Mouse (Mus musculus) telencephalon, adult 2 months (tissue): ENCODE measurements around the gene Qpctl.
A peak's percentile ranks its signal among the peaks of the same experiment; 100 is the strongest.

ENCODE experiments used
- DNase-seq: peaks from one replicate; pipeline ENCODE4 v3.0.0-alpha.2; 2011; ENCODE audit warnings: low read depth, low spot score

The Qpctl gene

DNA sequence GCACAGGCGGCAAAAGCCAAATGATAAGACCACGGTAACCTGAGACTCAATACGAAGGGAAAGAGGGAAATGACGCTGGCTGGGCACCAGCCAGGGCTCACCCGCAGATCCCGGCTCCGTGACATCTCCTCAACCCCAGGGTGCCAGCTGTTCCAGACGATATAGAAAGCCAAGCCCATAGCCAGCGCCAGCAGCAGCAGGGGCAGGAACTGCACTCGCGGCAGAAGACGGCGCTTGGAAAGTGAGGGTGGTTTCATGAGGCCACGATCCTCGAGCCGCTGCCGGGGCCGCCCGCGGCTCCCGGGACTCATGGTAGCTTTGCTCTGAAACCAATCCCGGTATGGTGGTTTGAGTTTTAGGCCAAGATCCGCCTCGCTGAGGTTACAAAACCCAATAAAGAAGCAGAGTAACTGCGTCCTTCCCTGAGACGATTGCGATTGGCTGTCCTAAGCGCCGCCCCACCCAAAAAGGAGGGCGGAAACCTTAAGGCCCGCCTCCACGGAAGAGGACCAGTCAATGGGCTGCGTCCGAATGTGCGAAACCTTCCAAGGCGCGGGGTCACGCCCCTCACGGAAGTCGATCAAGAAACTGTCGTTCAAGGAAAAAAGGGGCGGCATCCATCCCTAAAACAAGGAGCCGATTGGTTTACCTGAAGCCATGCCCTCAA is at the start of gene Qpctl:
Gene Qpctl (minus strand): TSS at position 417 of the 667 bp plus-strand sequence.
- DNase-seq: peak; percentile 99

DNA sequence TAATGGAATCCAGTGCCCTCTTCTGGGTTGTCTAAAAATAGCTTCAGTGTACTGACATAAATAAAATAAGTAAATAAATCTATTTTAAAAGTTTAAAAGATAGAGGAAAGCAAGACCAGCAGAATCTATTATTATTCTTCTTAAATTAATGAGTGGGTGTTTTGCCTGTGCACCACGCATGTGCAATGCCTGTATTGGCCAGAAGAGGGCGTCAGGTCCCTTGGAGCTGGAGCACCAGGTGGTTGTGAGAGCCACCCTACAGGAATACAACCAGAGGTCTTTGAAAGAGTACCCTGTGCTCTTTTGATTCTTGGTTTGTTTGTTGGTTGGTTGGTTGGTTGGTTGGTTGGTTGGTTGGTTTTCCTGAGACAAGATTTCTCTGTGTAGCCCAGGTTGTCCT is 48.9 kb upstream of the Qpctl start:
- DNase-seq: no peak

DNA sequence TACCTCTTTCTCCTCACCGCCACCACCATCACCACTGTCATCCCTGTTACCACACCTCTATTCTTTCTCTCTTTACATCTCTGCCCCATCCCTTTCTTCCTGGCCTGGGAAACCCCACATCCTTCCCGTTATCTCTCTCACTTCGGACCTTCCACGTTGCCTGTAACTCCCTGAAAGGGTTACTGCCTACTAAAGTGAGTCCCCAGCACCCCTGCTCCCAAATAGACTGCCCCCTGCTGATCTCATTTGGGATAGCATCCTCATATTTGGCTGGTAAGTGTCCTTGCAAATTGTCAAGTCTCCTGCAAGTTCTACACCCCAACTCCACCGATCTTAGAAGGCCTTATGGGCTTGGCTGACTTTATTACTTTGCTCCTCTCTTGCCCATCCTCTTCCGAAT is 47.6 kb upstream of the Qpctl start:
- no peak for DNase-seq

DNA sequence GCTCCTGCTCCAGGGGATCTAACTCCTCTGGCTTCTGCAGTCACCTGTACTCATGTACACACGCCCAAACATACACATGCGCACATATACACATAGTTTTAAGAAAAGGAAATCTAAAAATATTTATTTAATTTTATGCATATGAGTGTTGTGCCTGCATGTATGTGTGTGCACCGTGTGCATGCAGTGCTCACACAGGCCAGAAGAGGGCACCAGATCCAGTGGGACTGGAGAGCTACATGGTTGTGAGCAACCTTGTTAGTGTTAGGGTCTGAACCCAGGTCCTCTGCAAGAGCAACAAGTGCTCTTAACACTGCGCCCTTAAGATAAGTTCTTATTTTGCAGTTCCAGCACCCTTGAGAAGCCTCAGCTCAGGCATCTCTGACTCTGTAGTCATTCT is 45.6 kb upstream of the Qpctl start:
- no peak for DNase-seq

DNA sequence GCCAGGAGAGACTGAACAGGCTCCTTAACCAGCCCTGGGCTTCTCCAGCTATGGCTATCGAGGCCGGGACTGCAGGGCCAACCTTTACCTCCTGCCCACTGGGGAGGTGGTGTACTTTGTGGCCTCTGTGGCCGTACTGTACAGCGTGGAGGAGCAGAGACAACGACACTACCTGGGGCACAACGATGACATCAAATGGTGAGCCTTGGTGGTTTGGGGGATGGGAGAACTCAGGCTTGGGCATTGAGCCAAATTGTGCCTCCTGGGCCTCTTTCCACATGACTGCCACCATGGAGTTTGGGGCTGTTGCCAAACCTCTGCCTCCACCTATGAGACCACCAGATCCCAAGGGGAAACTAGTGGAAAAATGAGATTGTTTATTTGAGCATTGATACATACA is 35.7 kb upstream of the Qpctl start:
- DNase-seq: no peak

DNA sequence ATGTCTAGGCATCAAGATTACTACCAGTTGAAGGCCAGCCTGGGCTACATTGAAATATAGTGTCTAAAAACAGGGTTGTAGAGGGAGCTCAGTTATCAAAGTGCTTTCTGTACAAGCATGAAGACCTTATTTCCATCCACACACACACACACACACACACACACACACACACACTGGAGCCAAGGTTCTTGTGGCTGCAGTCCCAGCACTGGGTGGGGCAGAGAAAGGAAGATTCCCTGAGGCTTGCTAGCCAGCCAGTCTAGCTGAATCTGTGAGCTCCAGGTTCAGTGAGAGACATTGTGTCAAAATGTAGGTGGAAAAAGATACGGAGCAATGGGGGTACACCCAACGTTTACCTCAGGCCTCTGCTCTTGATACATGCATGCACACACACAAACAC is 35.2 kb upstream of the Qpctl start:
- DNase-seq: no peak

DNA sequence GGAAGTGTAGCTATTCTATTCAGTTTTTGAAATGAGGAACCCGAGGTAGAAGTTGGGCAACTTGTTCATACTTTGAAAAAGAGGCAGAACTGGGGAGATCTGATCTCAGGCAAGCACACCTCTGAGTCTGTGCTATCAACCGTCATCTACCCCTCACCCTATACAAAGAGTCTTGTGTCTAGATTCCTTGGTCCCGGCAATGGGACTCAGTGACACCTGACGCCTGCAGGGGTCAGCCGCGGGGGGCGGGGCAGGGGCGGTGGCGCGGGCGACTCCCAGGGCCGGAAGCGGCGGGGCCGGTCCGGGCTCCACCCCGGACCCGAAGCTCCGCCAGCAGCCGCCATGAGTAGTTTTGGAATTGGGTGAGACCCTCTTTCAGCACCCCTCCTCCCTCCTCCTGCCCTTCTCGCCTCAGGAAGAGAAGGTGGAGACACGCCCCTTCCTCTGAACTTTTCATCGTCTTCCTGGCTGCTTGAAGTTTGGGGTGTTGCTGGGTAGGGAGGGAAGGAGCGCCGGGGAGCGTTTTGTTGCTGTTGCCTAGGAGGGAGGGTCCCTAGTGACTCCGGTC is 31.9 kb upstream of the Qpctl start:
- no peak for DNase-seq

DNA sequence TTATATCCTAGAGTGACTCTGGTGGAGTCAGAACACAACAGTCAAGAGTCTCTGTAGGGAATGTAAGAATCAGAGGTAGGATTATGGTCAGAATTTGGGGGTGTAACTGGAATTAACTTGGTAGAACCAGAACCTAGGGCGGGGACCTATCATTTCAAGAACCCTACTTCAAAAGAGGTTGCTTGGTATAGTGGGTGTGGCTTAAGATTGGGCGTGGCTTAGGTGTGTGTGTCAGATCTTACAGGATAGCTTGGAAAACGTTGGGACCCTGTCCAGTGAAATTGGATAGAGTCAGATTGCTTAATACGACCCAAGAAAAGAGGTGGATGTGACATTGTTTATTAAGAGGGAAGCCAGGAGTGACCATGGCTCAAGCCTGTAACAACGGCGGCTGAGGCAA is 30.8 kb upstream of the Qpctl start:
- no peak for DNase-seq

DNA sequence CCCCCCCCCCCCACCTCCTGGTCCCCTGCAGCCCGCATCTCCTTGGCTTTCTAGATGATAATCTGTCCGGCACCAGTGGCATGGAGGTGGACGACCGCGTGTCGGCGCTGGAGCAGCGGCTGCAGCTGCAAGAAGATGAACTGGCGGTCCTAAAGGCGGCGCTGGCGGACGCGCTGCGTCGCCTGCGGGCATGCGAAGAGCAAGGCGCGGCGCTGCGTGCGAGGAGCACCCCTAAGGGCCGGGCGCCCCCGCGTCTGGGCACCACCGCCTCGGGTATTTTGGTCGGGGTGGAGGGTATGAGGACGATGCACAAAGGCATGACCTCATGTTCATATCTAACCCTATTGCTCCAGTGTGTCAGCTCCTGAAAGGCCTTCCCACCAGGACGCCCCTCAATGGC is 30.1 kb upstream of the Qpctl start:
- DNase-seq: no peak

DNA sequence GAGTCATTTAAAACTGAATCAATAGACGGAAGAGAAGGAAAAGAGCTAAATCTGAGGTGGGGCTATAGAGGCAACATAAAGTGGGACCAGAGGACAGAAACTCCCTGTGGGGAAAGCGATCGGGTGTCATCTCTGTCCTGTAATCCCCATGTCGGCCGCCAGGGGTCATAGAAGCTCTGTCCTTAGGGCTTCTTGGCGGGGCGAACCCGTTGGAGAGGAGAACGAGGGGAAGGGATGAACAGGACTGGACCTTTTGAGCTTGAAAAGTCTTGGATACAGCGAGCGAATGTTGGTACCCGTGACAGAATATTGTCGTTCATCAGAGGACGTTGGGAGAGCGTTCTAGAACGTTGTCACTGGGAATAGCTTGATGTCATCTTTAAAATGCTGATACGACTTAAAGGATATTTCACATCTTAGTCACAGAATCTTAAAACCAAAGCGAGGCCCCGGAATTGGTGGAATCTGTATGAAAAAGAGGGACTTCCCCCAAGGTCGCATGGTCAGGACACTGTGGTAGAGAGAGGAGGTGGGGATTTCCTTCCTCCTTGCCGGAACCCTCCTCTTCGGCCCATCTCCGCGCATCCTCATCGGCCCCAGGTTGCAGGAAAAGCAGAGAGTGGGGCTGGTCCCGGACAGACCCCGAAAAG is 29.5 kb upstream of the Qpctl start:
- DNase-seq: no peak

DNA sequence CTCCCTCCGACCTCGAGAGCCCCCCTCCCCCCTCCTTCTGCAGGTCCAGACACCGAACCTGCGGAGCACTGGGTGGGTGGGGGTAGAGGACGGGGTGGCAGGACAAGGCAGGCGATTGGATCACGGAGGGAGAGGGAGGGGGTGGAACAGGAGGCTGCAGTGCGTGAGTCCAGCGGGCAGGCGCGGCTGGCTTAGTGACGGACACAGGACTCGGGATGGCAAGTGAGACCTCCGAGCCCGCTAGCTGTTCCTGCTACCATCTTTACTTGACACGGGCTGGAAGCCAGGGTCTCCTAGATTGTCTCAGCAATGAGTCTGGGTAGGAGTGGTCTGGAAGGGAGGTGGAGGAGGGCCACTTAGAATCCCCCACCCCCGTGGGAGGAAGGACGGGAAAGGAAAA is 28.9 kb upstream of the Qpctl start:
- DNase-seq: no peak

DNA sequence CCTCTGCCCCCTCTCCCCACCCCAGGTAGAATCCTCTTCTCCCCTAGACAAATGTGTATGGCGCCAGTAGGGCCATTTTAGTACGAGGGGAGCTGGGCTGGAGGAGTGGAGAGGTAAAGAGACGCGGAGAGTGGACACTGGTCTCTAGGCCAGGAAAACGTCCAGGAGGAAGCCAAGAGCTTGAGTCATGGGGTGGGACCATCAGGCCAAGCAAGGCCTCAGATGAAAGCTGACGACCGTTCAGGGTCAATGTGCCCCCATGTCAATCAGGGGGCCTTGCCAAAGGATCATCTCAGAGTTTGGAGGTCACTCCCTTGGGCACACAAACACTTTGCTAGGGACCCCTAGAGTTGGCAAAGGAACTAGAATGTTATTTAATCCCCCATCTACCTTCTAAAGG is 28.1 kb upstream of the Qpctl start:
- no peak for DNase-seq

DNA sequence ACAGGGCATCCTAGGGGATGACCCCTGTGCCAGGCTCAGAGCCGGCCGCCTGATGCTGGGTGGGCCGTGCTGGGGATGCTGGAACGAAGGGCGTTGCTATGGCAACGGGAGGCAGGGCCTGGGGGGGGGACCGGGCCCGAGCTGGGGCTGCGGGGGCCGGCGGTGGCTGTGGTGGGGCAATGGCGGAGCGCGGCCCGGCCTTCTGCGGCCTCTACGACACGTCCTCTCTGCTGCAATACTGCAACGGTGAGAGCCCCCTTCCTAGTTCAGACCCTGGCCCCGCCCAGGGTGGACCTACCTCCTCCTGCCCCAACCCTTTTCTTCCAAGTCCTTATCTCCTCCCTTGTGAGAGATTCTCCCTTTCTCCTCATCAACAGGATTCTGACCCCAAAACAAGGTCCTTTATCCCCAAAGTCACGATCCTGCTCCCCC is 27.4 kb upstream of the Qpctl start:
- DNase-seq: no peak

DNA sequence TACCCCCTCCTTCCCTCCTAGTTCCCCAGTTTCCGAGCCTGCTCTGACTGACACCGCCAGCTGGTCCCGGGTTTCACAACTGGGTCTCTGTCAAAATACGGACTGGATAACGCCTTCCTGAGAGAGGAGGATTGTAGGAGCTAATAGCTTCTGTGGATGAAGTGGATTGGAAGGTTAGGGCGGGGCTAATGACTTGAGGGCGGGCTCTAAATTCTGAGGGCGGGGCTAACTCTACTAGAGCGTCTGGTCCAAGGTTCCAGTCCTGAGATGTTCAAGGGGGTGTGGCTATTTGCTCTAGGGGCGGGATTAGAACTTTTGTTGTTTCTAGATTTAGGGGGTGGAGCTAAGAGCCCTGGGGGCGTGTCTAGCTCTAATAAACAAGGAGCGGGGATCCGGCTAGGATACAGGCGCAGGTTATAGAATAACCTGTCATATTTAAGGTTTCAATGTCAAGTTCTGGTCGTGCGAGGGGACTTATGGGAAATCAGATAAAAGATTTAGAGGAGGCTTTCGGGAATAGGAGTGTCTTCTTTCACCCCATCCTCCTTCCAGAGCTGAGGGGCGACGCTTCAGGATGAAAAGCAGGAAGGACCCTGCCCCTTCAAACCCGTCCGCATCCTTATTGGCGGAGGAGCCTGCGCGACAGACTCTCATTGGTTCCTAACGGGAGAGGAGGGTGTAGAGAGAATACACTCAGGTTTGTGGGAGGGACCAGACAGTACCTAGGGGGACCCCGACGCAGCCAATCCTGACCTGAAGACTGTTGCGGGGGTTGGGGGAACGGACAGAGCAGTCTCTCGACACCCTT is 26.8 kb upstream of the Qpctl start, which contains the start of gene Eml2:
Gene Eml2 (plus strand): TSS at position 714 of the 808 bp plus-strand sequence.
- peak; percentile 97 for DNase-seq

DNA sequence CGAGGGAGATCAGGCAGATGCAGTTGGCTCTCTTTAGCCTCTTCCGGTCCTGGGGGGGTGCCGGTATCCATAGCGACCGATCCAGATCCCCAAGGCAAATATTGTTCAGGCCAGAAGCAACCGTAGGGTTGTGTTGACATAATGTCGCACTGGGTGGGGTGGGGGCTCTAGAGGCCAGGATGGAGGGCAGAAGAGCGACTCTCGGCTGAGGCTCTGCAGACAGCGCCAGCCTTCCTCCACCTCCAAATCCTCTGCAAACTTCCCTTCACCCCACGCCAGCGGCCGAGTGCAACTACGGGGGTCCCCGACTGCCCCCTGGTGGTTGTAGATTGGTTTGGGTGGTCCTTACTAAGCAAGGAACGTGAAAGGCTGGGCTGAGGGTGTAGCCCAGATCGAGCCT is 23.8 kb upstream of the Qpctl start:
- DNase-seq: peak; percentile 69

DNA sequence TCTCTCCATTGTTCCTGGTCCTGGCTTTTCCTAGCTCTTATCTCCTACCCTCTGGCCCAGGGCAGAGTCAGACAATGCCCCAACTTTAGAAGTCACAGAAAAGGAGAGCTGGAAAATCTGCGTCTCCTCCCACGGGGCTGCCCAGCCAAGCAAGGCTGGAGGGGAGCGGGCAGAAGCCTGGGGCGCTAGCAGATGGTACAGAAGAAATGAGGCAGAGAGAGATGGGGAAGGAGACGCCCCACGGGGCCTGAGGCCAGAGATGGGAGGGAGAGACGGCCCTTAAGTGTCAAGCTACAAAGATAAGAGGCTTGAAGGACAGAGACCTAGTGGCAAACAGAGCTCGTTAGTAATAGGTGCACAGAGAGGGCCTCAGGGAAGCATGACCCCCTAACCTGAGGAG is 22.7 kb upstream of the Qpctl start:
- DNase-seq: no peak

DNA sequence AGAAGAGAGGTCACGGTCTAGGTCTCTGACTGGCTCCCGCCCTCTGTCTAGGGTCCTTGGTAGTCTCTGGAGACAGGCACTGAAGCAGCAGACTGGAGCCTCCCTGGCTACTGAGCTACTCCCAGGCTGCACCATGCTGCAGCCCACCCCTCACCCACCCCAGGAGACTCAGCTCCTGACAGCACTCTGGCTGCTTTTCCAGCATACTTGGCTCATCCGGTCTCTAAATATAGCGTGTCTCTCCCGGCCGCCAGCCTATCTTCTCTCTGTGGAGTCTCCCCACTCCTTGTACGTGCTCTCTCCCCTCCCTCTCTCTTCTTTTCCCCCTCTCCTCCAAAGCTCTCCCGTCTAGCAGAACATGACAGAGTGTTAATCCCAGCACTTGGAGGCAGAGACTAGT is 21.1 kb upstream of the Qpctl start:
- peak; percentile 89 for DNase-seq

DNA sequence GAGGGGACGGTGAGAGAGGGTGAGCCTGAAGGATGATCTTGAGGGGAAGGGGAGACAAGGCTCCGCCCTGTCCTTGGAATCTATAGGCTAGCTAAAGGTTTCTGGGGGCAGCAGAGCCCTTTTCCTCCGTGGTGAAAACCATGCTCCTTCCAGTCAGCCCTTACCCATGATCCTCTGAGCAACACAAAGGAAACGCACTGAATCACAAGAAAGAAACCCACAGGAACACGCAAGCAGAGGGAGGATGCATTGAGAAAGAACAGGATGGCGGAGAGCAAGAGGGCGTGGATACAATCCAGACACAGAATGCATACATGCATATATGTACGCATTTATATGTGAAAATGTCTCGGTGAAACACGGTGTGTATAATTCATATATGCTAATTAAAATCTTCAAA is 20.4 kb upstream of the Qpctl start:
- DNase-seq: no peak

DNA sequence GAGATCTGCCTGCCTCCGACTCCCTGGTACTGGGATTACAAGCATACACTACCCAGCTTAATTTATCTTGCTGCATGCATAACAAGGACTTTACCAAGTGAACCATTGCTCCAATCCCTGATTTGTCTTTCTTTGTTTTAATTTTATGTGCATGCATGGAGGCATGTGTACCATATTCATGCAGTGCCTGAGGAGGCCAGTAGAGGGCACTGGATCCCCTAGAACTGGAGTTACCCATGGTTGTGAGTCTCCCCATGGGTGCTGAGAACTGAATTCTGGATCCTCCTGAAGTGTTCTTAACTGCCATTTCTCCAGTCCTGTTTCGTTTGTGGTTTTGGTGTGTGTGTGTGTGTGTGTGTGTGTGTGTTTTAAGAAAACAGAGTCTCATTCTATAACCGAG is 17.9 kb upstream of the Qpctl start:
- DNase-seq: no peak

DNA sequence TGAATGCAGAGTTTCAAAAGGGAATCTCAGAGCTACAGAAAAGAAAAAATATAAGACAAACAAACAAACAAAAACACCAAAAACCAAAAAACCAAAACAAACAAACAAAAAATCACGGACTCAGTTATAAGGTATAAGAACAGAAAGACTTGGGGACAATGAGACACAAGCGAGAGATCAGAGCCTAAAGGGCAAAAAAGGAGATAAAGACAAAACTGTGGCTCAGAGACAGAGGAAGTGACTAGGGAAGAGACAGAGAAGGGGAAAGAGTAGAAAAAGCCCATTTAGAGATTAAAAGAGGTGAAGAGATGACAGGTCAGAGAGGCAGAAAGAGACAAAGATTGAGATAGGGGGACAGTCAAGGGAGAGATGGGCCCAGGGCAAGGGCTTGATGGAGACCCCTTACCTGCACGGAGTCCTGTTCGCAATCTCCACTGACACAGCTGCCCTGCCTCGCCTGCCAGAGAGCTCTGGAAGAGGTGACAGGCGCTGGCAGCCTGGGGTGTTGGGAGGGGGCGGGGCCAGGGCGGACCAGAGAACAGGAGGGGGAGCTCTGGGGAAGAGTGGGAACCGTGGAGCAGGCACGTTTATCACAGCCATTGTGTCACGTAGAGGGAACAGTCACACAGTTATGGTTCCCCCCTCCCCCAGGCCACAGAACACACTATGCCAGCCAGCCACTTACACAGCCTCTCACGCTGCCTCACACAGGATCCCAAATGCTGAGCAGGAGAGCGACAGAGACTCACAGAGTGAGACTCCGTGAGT is 16.7 kb upstream of the Qpctl start, which contains the start of gene Gipr:
Gene Gipr (minus strand): TSS at position 472 of the 768 bp plus-strand sequence.
- no peak for DNase-seq

DNA sequence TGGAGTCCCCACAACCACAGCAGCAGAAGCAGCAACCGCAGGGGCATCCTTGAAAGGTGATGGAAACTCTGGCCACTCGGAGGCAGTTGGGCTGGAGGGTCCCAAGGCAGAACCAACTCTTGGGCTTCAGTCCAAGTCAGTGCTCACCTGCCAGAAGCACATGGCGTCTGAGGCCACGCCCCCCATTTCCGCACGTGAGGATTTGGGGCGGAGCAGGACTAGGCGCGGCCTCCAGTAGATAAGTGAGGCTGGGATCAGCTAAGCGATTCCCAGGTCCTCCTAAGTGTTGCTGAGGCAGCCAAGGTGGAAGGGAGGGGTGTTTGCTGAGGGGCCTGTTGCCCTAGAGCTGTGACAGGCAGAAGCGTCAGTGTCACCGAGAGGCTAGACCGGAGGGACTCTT is 15.9 kb upstream of the Qpctl start:
- no peak for DNase-seq

DNA sequence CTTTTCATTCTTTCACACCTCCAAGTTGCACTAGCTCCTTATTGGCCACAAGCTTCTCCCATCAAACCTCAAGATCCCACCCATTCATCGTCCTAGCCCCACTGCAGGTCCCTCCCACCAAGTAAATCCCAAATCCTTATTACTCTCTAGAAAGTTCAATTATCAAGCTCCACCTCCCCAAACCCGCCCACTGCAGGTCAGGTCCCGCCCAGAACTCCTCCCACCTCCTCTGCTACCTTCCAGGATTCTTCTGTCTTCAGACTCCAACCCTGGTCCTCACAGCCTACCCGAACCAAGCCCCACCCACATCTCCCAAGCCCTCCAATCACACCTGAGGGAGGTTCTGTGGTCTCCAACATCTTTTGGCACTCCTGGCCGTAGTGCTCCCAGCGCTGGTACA is 15.1 kb upstream of the Qpctl start:
- no peak for DNase-seq
